Mouse (Mus musculus): ENCODE results near the gene 4933425L06Rik. TPM values are rescaled to one million over a fixed set of nuclear protein-coding genes. Genes with fewer than 3 reads are reported as not detected.

Gene 4933425L06Rik
- not detected for total RNA-seq (2021)
- long read RNA-seq, experiment 1 = 0 reads
- long read RNA-seq, experiment 2 = 0 reads

DNA sequence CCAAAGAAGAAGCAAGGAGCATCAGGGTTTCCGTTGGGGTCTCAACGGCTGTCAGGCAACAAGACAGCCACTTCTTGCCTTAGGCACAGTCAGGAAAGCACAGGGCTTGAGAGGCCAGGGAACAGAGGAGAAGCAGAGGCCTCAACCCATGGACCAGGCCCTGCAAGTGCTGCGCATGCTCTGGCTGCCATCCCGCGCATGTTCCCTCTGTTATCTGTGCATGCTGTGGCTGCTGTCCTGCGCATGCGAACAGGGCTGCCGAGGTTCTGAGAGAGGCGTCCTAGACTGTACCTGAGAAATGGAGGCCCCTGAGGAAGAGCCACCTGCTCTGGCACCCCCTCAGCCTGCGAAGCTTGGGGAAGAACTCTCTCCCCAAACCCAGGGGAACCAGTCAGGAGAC lies at the start of gene 4933425L06Rik:
TSS of gene 4933425L06Rik (plus strand) at position 261 of the 400 bp plus-strand sequence.
- no peak for DNase-seq (ENCODE audit: low spot score in 2 of 2)

DNA sequence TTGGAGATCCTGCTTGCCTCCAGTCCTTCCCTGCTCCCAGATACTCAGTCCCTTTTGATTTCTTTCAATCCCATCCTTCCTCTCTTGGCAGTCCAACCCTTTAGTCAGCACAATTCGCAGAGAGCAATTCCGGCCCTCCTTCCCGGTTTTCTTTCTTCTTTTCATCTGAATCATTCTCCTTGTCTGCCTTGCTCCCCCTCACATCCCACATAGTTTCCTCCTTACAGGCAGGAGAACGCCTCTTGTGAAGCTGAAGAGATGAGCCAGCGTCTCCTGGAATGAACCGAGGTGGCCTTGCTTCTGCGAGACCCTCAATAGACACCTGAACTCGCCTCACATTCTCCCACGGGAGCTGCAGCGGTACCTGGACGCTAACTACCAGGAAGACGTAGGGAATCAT lies 44.1 kb upstream of the 4933425L06Rik start:
- no peak for DNase-seq (ENCODE audit: low spot score in 2 of 2)

DNA sequence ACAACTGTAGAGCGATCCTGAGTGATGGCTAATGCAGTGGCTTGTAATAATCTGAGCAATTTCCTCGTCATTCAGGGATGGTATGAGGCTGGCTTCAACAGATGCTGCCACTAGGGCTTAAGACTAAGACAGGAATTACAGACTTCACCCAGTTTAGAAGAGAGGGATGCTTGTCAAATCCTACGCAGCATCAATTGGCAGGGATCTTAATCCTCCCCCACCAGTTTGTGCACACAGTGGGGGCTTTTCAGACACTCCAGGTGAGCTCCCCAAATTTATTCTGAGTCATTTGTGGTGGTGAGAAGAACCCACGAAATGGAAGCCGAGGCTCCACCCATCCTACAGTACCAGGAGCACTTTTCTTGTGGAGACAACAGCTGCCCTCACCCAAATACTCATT lies 43.6 kb upstream of the 4933425L06Rik start:
- no peak for DNase-seq (ENCODE audit: low spot score in 2 of 2)

- no peak for DNase-seq (ENCODE audit: low spot score in 2 of 2)
Measured at GRCm38 (mm10) chr13:105043882-105044281, 38.0 kb upstream of the 4933425L06Rik start.

DNA sequence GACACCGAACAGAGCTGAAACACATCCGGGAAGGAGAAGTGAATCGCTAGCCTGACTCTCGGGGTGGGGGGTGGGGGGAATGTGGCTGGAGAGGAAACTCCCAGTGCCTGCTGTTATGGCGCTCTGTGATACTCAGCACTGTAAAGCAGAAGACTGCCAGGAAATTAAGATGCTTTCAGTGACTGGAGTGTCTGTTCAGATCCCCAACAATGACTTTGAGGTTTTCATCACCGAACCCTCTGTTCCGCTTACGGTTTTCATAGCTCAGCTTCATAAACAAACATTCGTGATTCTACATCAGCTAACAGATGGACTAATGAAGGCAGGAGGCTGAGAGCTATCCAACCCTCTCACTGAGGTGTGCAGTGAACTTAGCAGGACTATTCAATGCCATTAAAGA lies 34.5 kb upstream of the 4933425L06Rik start:
- no peak for DNase-seq (ENCODE audit: low spot score in 2 of 2)

GRCm38 (mm10) chr13:105048662-105049061 lies 33.3 kb upstream of the 4933425L06Rik start:
- DNase-seq (ENCODE audit: low spot score in 2 of 2) = no peak

GRCm38 (mm10) chr13:105051432-105051831 lies 30.5 kb upstream of the 4933425L06Rik start:
- no peak for DNase-seq (ENCODE audit: low spot score in 2 of 2)

- peak in 1 of 2 experiments; percentile 49 for DNase-seq (ENCODE audit: low spot score in 2 of 2)
Measured at GRCm38 (mm10) chr13:105053618-105054017, 28.3 kb upstream of the 4933425L06Rik start.

- peak; percentile 81 to 84 for DNase-seq (ENCODE audit: low spot score in 2 of 2)
Measured at GRCm38 (mm10) chr13:105054181-105054940, 27.6 kb upstream of the 4933425L06Rik start, which contains the start of gene Rgs7bp. TSS of gene Rgs7bp (minus strand) at chr13:105054930.

DNA sequence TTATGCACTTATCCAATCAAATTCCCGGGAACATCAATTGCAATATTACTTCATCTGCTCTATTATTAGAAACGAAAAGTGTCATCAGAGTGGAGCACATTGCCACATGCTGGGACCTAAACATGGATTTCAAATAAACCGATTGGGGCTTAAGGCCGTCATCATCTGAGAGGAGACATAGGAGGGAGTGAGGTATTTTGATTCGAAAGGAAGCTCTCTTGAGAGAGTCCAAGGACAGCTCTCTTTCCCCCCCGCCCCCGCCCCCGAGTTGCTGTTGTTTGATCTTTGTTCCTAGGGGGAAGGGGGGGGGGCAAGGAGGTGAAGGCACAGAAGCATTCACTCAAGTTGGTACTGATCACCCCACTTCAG lies 27.0 kb upstream of the 4933425L06Rik start:
- DNase-seq (ENCODE audit: low spot score in 2 of 2) = no peak

- no peak for DNase-seq (ENCODE audit: low spot score in 2 of 2)
Measured at GRCm38 (mm10) chr13:105055374-105055773, 26.5 kb upstream of the 4933425L06Rik start.

GRCm38 (mm10) chr13:105066119-105066518 lies 15.8 kb upstream of the 4933425L06Rik start:
- no peak for DNase-seq (ENCODE audit: low spot score in 2 of 2)

- DNase-seq (ENCODE audit: low spot score in 2 of 2) = no peak
Measured at GRCm38 (mm10) chr13:105066890-105067845, 14.8 kb upstream of the 4933425L06Rik start.

GRCm38 (mm10) chr13:105089276-105089675 lies 7.4 kb downstream of the 4933425L06Rik start:
- peak in 1 of 2 experiments; percentile 10 for DNase-seq (ENCODE audit: low spot score in 2 of 2)

- no peak for DNase-seq (ENCODE audit: low spot score in 2 of 2)
Measured at GRCm38 (mm10) chr13:105096316-105096715, 14.4 kb downstream of the 4933425L06Rik start.

DNA sequence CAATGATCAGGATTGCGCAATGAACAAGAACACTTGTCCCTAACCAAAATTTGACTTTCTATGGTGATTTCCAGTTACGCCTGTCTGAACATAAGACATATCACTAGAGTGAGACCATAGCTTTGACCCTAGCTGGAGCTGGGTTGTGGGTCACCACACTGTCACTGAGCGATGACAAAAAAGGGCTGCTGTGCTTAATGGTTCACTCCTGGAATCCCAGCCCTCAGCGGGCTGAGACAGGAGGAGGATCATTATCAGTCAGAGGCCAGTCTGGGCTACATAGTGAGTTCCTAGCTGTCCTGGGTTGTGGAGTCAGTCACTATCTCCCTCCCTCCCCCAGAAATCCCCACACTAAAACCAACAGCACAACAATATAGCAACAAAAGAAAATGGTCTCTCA lies 18.8 kb downstream of the 4933425L06Rik start:
- DNase-seq (ENCODE audit: low spot score in 2 of 2) = no peak

- no peak for DNase-seq (ENCODE audit: low spot score in 2 of 2)
Measured at GRCm38 (mm10) chr13:105104385-105104784, 22.5 kb downstream of the 4933425L06Rik start.

DNA sequence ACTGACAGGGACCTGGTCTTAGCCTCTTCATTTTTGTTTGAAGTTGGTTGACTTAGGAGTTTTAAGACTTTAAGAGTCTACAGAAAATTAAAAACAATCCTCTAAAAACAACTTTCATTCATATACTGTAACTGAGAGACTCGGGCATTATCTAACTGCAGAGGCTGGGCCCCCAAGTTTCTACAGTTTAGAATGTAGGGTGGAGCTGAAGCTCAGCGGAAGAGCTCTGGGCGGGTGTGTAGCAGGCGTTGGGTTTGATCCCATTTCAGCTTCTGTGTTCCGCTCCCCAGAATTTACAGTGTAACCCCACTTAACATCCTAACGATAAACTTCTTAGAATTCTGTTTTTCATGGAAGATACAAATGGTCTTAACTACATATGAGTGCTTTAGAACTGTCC lies 29.7 kb downstream of the 4933425L06Rik start:
- no peak for DNase-seq (ENCODE audit: low spot score in 2 of 2)

GRCm38 (mm10) chr13:105121617-105122016 lies 39.7 kb downstream of the 4933425L06Rik start:
- no peak for DNase-seq (ENCODE audit: low spot score in 2 of 2)

- DNase-seq (ENCODE audit: low spot score in 2 of 2) = no peak
Measured at GRCm38 (mm10) chr13:105122092-105122491, 40.2 kb downstream of the 4933425L06Rik start.

DNA sequence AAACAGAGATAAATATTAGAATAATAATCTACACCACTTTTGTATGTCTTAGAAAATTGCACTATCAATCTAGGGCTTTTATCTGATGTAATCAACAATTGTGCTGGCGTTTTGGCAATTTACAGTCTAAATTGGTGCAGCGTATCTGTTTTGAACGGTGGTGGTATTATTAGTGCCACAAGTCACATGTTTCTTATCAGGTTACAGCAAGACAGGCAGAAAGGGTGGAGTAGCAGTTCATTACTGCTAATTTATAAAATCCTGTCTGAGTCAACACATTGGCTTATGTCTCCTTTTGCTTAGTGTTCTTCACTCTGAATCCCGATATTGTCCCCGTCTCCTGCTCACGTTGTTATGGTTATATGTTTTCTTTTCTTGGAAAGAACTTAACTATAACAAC lies 48.2 kb downstream of the 4933425L06Rik start:
- no peak for DNase-seq (ENCODE audit: low spot score in 2 of 2)

DNA sequence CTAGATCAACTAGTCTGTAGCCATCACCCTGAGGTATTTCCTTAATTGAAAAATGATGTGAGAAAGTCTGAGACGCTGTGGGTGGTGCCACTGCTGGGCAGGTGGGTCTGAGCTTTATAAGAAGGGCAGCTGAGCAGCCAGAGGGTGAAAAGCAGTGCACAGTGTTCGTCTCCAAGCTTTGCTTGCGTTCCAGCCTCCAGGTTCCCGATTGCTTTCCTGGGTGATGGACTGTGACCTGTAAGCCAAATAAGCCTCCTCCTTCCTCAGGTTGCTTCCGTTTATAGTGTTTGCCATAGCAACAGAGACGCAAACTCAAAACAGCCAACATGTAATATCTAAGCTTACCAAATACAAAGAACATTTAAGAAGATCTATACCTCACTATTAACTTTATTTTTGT lies 50.4 kb downstream of the 4933425L06Rik start:
- no peak for DNase-seq (ENCODE audit: low spot score in 2 of 2)
